Mouse (Mus musculus): Measurements from ENCODE around the gene Tmem174.

The Tmem174 gene

GRCm38 (mm10) chr13:98637145-98637544 is at the start of gene Tmem174:
TSS of gene Tmem174 (minus strand) at chr13:98637410.
- no peak for DNase-seq (ENCODE audit: low spot score in 2 of 2)

- no peak for DNase-seq (ENCODE audit: low spot score in 2 of 2)
Measured at GRCm38 (mm10) chr13:98684144-98684900, 47.1 kb upstream of the Tmem174 start.

- DNase-seq (ENCODE audit: low spot score in 2 of 2): no peak
Measured at GRCm38 (mm10) chr13:98683412-98683811, 46.2 kb upstream of the Tmem174 start.

GRCm38 (mm10) chr13:98680470-98681060 is 43.4 kb upstream of the Tmem174 start:
- no peak for DNase-seq (ENCODE audit: low spot score in 2 of 2)

GRCm38 (mm10) chr13:98679631-98680041 is 42.4 kb upstream of the Tmem174 start:
- DNase-seq (ENCODE audit: low spot score in 2 of 2): no peak

GRCm38 (mm10) chr13:98679230-98679629 is 42.0 kb upstream of the Tmem174 start:
- DNase-seq (ENCODE audit: low spot score in 2 of 2): no peak

- no peak for DNase-seq (ENCODE audit: low spot score in 2 of 2)
Measured at GRCm38 (mm10) chr13:98673922-98674321, 36.7 kb upstream of the Tmem174 start.

GRCm38 (mm10) chr13:98669296-98669695 is 32.1 kb upstream of the Tmem174 start:
- DNase-seq (ENCODE audit: low spot score in 2 of 2): no peak

GRCm38 (mm10) chr13:98667316-98667715 is 30.1 kb upstream of the Tmem174 start:
- DNase-seq (ENCODE audit: low spot score in 2 of 2): no peak

GRCm38 (mm10) chr13:98665240-98665639 is 28.0 kb upstream of the Tmem174 start:
- DNase-seq (ENCODE audit: low spot score in 2 of 2): no peak

- DNase-seq (ENCODE audit: low spot score in 2 of 2): no peak
Measured at GRCm38 (mm10) chr13:98662173-98662675, 25.0 kb upstream of the Tmem174 start.

GRCm38 (mm10) chr13:98656034-98656471 is 18.8 kb upstream of the Tmem174 start:
- DNase-seq (ENCODE audit: low spot score in 2 of 2): no peak

GRCm38 (mm10) chr13:98655346-98655745 is 18.1 kb upstream of the Tmem174 start:
- no peak for DNase-seq (ENCODE audit: low spot score in 2 of 2)

- DNase-seq (ENCODE audit: low spot score in 2 of 2): no peak
Measured at GRCm38 (mm10) chr13:98654129-98654939, 17.1 kb upstream of the Tmem174 start.

GRCm38 (mm10) chr13:98652194-98652593 is 15.0 kb upstream of the Tmem174 start:
- DNase-seq (ENCODE audit: low spot score in 2 of 2): no peak

- DNase-seq (ENCODE audit: low spot score in 2 of 2): no peak
Measured at GRCm38 (mm10) chr13:98651228-98651977, 14.2 kb upstream of the Tmem174 start.

- DNase-seq (ENCODE audit: low spot score in 2 of 2): no peak
Measured at GRCm38 (mm10) chr13:98647775-98648568, 10.8 kb upstream of the Tmem174 start.

- no peak for DNase-seq (ENCODE audit: low spot score in 2 of 2)
Measured at GRCm38 (mm10) chr13:98638507-98639166, 1.4 kb upstream of the Tmem174 start.

GRCm38 (mm10) chr13:98636571-98636970 is 639 bp downstream of the Tmem174 start:
- DNase-seq (ENCODE audit: low spot score in 2 of 2): no peak

Data from spleen, postnatal 10 days (tissue).